Mouse (Mus musculus) heart, embryonic 13.5 days (tissue): Measurements from ENCODE around the gene Utp14b. TPM values are rescaled to one million over a fixed set of nuclear protein-coding genes. Genes with fewer than 3 reads are reported as not detected.

Source experiments
- ATAC-seq: fragments of 200-750 bp; cut with Nextera tagmentation; 2 replicates; pipeline ENCODE4 v1.8.0; 2017; ENCODE audit warnings: moderate TSS enrichment; ENCODE audit not compliant: insufficient number of reproducible peaks, low FRiP score, low TSS enrichment; ENCODE audit errors: extremely low read depth
- H3K27ac ChIP-seq: fragments of 300-500 bp; sonication (generic); replicated peaks from 2 replicates; pipeline ENCODE4 v1.5.1; 2015; ENCODE audit warnings: moderate library complexity, mild to moderate bottlenecking, inconsistent platforms
- H3K27me3 ChIP-seq: fragments of 300-500 bp; sonication (generic); replicated peaks from 2 replicates; pipeline ENCODE4 v1.6.1; 2015; ENCODE audit warnings: mild to moderate bottlenecking, inconsistent platforms
- H3K36me3 ChIP-seq: fragments of 300-500 bp; sonication (generic); 2 replicates; pipeline ENCODE4 v1.6.1; 2015; ENCODE audit warnings: mild to moderate bottlenecking, inconsistent platforms
- H3K4me1 ChIP-seq: fragments of 300-500 bp; sonication (generic); 2 replicates; pipeline ENCODE4 v1.6.1; 2015; ENCODE audit warnings: inconsistent platforms
- H3K4me2 ChIP-seq: fragments of 300-500 bp; sonication (generic); 2 replicates; pipeline ENCODE4 v1.6.1; 2015; ENCODE audit warnings: inconsistent platforms, mild to moderate bottlenecking, moderate library complexity
- H3K4me3 ChIP-seq: fragments of 300-500 bp; sonication (generic); 2 replicates; pipeline ENCODE4 v1.5.1; 2015; ENCODE audit warnings: moderate library complexity, mild to moderate bottlenecking, inconsistent platforms
- H3K9ac ChIP-seq: fragments of 300-500 bp; sonication (generic); 2 replicates; pipeline ENCODE4 v1.6.1; 2015; ENCODE audit warnings: inconsistent platforms, mild to moderate bottlenecking, moderate library complexity
- H3K9me3 ChIP-seq: fragments of 300-500 bp; sonication (generic); 2 replicates; pipeline ENCODE4 v1.6.1; 2016; ENCODE audit warnings: inconsistent platforms
- WGBS: fragments of 180-500 bp; shearing (Covaris S2); methylation state at CpG from one replicate; pipeline ENCODE4 v1.1.7; 2015; ENCODE audit warnings: mixed read lengths; 5-methylcytosine and 5-hydroxymethylcytosine counted together
- polyA plus RNA-seq: library from polyadenylated mRNA; unstranded; fragments of >200 nt; fragmentation: Nextera tagmentation; extraction: Ambion mirVana; gene quantifications from 2 replicates; pipeline ENCODE4 v1.2.1, GENCODE M21; 2015

Utp14b gene
- polyA plus RNA-seq, 1 experiment from 2014 or later = 1.7 TPM

- no peak overlapping the region for H3K4me2 ChIP-seq
- H3K4me3 ChIP-seq = no peak overlapping the region
- no peak overlapping the region for H3K27ac ChIP-seq
- H3K9ac ChIP-seq = no peak overlapping the region
- H3K36me3 ChIP-seq = peaks cover 87% of the 10 kb centered on the region
- peaks cover 11% of the 10 kb centered on the region for H3K4me1 ChIP-seq
- no peaks in the 10 kb centered on the region for H3K27me3 ChIP-seq
- 65% methylated on average over 9 of the region's 9 CpGs for WGBS
- no peak for ATAC-seq
- H3K9me3 ChIP-seq = no peaks in the 10 kb centered on the region
These were observed 36.8 kb downstream of the Utp14b start for GRCm38 (mm10) chr1:78694503-78695258.

GRCm38 (mm10) chr1:78696305-78696704 lies 38.5 kb downstream of the Utp14b start:
- peaks cover 11% of the 10 kb centered on the region for H3K4me1 ChIP-seq
- no peak for ATAC-seq
- H3K36me3 ChIP-seq = peaks cover 86% of the 10 kb centered on the region
- H3K4me3 ChIP-seq = no peak overlapping the region
- H3K9me3 ChIP-seq = no peaks in the 10 kb centered on the region
- no peak overlapping the region for H3K27ac ChIP-seq
- H3K9ac ChIP-seq = no peak overlapping the region
- WGBS = 80% methylated on average over 2 of the region's 2 CpGs
- H3K4me2 ChIP-seq = no peak overlapping the region
- no peaks in the 10 kb centered on the region for H3K27me3 ChIP-seq

GRCm38 (mm10) chr1:78696903-78697302 lies 39.1 kb downstream of the Utp14b start:
- Histone ChIP-seq H3K9ac (no peak overlapping the region), H3K36me3 (peaks cover 86% of the 10 kb centered on the region), H3K4me1 (peaks cover 12% of the 10 kb centered on the region), H3K27ac (no peak overlapping the region), H3K4me3 (no peak overlapping the region), H3K4me2 (no peak overlapping the region), H3K9me3 (no peaks in the 10 kb centered on the region), H3K27me3 (no peaks in the 10 kb centered on the region)
- 77% methylated on average over 5 of the region's 5 CpGs for WGBS
- no peak for ATAC-seq

- ATAC-seq = no peak
- H3K4me2 ChIP-seq = no peak overlapping the region
- 84% methylated on average over 6 of the region's 6 CpGs for WGBS
- H3K27me3 ChIP-seq = no peaks in the 10 kb centered on the region
- peaks cover 15% of the 10 kb centered on the region for H3K4me1 ChIP-seq
- H3K4me3 ChIP-seq = no peak overlapping the region
- no peak overlapping the region for H3K9ac ChIP-seq
- H3K27ac ChIP-seq = no peak overlapping the region
- H3K9me3 ChIP-seq = no peaks in the 10 kb centered on the region
- H3K36me3 ChIP-seq = peaks cover 86% of the 10 kb centered on the region
These were observed 40.3 kb downstream of the Utp14b start for GRCm38 (mm10) chr1:78698138-78698537.

GRCm38 (mm10) chr1:78701740-78702139 lies 43.9 kb downstream of the Utp14b start:
- peaks cover 90% of the 10 kb centered on the region for H3K36me3 ChIP-seq

GRCm38 (mm10) chr1:78702282-78702963 lies 44.6 kb downstream of the Utp14b start:
- H3K36me3 ChIP-seq = peaks cover 83% of the 10 kb centered on the region
- WGBS = 67% methylated on average over 14 of the region's 14 CpGs

More at GRCm38 (mm10) chr1:78701740-78702139, 43.9 kb downstream of the Utp14b start:
- Histone ChIP-seq H3K9ac (no peak overlapping the region), H3K4me1 (0 out of 2 replicates have a peak, but pooled peaks cover 4% of the 10 kb centered on the region), H3K27me3 (no peaks in the 10 kb centered on the region), H3K4me2 (no peak overlapping the region), H3K27ac (no peak overlapping the region), H3K4me3 (no peak overlapping the region), H3K9me3 (no peaks in the 10 kb centered on the region)
- no peak for ATAC-seq
- 83% methylated on average over 3 of the region's 3 CpGs for WGBS

GRCm38 (mm10) chr1:78702964-78703285 lies 45.1 kb downstream of the Utp14b start:
- Histone ChIP-seq H3K9ac (no peak overlapping the region), H3K27ac (no peak overlapping the region), H3K4me3 (no peak overlapping the region), H3K9me3 (no peaks in the 10 kb centered on the region), H3K4me2 (no peak overlapping the region), H3K4me1 (0 out of 2 replicates have a peak, but pooled peaks cover 4% of the 10 kb centered on the region), H3K27me3 (no peaks in the 10 kb centered on the region), H3K36me3 (peaks cover 80% of the 10 kb centered on the region)
- ATAC-seq = no peak
- 83% methylated on average over 2 of the region's 2 CpGs for WGBS

More at GRCm38 (mm10) chr1:78702282-78702963, 44.6 kb downstream of the Utp14b start:
- Histone ChIP-seq H3K4me1 (0 out of 2 replicates have a peak, but pooled peaks cover 4% of the 10 kb centered on the region), H3K27ac (no peak overlapping the region), H3K9ac (no peak overlapping the region), H3K4me3 (no peak overlapping the region), H3K9me3 (no peaks in the 10 kb centered on the region), H3K27me3 (no peaks in the 10 kb centered on the region), H3K4me2 (no peak overlapping the region)
- ATAC-seq = no peak

- ATAC-seq = no peak
- no peak overlapping the region for H3K9ac ChIP-seq
- 0 out of 2 replicates have a peak, but pooled peaks cover 4% of the 10 kb centered on the region for H3K4me1 ChIP-seq
- 69% methylated on average over 10 of the region's 10 CpGs for WGBS
- H3K4me2 ChIP-seq = no peak overlapping the region
- H3K9me3 ChIP-seq = no peaks in the 10 kb centered on the region
- H3K36me3 ChIP-seq = peaks cover 57% of the 10 kb centered on the region
- H3K4me3 ChIP-seq = no peak overlapping the region
- 0 out of 2 replicates have a peak overlapping the region, but pooled peaks have one; percentile 28 for H3K27ac ChIP-seq
- no peaks in the 10 kb centered on the region for H3K27me3 ChIP-seq
These were observed 48.5 kb downstream of the Utp14b start for GRCm38 (mm10) chr1:78706338-78706737.

GRCm38 (mm10) chr1:78707280-78707679 lies 49.4 kb downstream of the Utp14b start:
- no peaks in the 10 kb centered on the region for H3K27me3 ChIP-seq
- no peaks in the 10 kb centered on the region for H3K4me1 ChIP-seq
- no peak overlapping the region for H3K4me2 ChIP-seq
- no peak overlapping the region for H3K27ac ChIP-seq
- H3K4me3 ChIP-seq = no peak overlapping the region
- peaks cover 48% of the 10 kb centered on the region for H3K36me3 ChIP-seq
- H3K9ac ChIP-seq = no peak overlapping the region
- no peaks in the 10 kb centered on the region for H3K9me3 ChIP-seq
- ATAC-seq = no peak
- WGBS = 63% methylated on average over 4 of the region's 4 CpGs

GRCm38 (mm10) chr1:78710026-78710425 lies 52.2 kb downstream of the Utp14b start:
- Histone ChIP-seq H3K27ac (no peak overlapping the region), H3K27me3 (no peaks in the 10 kb centered on the region), H3K9me3 (no peaks in the 10 kb centered on the region), H3K36me3 (peaks cover 20% of the 10 kb centered on the region), H3K4me1 (no peaks in the 10 kb centered on the region), H3K4me2 (no peak overlapping the region), H3K9ac (no peak overlapping the region), H3K4me3 (no peak overlapping the region)
- ATAC-seq = no peak

GRCm38 (mm10) chr1:78710613-78711329 lies 52.9 kb downstream of the Utp14b start:
- Histone ChIP-seq H3K9ac (no peak overlapping the region), H3K27ac (no peak overlapping the region), H3K4me3 (no peak overlapping the region), H3K4me1 (no peaks in the 10 kb centered on the region), H3K27me3 (no peaks in the 10 kb centered on the region), H3K4me2 (no peak overlapping the region), H3K9me3 (no peaks in the 10 kb centered on the region), H3K36me3 (peaks cover 13% of the 10 kb centered on the region)
- WGBS = 83% methylated on average over 5 of the region's 5 CpGs
- no peak for ATAC-seq
